Mouse (Mus musculus) heart, postnatal 25 days (tissue): ENCODE data around the gene Tspan1. TPM values are rescaled to one million over a fixed set of nuclear protein-coding genes. Genes with fewer than 3 reads are reported as not detected.

ENCODE experiments used
- DNase-seq: peaks from one replicate; pipeline ENCODE4 v3.0.0; 2022; ENCODE audit warnings: low spot score
- intact Hi-C: fragments of 180-260 bp; cut with DNase I; formaldehyde crosslinking; loops from one replicate; pipeline ENCODE4 v1.15.1; 2025
- total RNA-seq, 2 experiments: library from RNA; stranded (reverse); gene quantifications; 2 replicates each; pipeline ENCODE4 v1.2.3; 2021

Tspan1 gene
- not detected for total RNA-seq

DNA sequence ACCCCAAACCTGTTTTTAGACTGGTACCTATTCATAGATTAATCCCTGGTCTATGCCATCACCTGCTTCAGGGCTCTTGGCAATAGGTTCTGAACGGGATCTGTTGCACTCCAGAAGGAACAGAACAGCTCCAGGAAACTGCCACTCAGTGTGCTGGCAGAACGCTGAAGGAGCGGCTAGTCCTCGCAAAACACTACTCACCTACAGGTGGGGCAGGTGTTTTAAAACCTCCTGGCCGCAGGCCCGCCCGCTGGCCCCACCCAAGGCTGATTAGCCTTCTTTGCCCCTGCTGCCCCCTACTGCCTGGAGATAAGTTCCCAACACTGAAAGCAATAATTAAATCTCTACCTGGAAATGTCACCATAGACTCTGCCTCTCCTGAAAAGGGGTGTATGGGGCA is at the start of gene Tspan1:
Gene Tspan1 (minus strand): TSS at position 198 of the 400 bp plus-strand sequence.
- intact Hi-C loops = loop anchor here (2.0 to 5.0 kb wide), 3 partner anchors 80 to 155 kb away; no protein-coding TSS in a partner anchor
- DNase-seq = no peak

DNA sequence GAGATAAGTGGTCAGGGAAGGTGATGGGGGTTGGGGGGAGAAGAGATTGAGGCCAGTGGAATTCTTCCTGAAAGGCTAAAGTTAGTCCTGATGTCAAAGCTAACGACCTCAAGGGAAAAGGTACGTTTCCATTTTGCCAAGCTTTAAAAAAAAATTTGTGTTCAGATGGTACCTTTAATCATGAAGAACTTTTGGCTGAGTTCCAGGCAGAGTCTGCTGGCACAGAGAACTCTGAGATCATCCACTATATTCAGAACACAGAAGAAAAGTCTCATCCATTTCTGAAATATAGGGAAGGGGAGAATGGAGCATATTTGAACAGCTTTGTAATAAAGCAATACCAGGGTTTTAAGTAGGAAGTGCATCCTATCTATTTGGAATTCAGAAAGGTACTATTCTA is 49.6 kb upstream of the Tspan1 start:
- no peak for DNase-seq
- intact Hi-C loops = no loop called here

DNA sequence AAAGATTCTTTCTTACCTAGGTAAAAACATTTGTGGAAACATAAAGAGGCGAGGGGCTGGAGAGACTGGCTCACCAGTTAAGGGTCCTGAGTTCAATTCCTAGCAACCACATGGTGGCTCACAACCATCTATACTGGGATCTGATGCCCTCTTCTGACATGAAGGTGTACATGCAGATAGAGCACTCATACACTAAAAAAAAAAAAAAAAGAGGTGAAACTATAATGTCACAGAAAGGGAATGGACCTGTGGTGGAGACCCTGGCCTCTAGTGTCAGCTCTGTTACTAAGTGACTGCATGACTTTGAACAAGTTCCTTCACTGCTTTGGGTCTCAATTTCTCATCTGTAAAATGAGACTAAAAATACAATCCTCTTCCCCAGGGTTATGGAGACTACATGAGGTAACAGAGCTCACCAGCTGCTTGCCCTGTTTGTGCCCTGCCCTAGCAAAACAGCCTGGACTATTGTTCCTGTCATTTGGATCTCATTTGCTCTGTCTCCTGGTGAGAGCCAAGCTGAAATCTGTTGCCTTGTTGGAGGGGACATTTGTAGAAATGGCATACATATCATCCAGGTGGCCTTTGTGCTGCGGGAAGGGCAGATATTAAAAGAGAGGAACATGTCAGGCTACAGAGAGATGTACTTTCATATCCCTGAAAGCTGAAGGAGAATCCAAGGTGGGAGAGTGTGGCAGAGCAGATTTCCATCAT is 48.6 kb upstream of the Tspan1 start:
- no peak for DNase-seq
- intact Hi-C loops = no loop called here

DNA sequence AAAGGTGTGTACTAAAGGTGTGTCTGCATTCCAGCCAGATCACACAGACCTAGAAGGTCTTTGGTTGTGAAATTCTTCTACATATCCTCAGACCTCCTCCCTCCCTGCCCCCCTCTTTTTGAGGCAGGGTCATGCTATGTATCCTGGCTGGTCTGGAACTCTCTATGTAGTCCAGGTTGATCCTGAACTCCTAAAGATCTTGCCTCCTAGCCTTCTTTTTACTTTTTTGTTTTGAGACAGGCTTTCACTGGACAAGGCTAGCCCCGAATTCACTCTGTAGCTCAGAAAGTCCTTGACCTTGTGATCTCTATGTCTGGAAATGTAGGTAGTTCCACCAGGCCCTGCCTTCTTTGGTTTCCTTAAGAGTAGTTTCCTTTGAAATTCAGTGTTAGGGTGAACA is 41.5 kb upstream of the Tspan1 start:
- DNase-seq = no peak
- intact Hi-C loops = no loop called here

DNA sequence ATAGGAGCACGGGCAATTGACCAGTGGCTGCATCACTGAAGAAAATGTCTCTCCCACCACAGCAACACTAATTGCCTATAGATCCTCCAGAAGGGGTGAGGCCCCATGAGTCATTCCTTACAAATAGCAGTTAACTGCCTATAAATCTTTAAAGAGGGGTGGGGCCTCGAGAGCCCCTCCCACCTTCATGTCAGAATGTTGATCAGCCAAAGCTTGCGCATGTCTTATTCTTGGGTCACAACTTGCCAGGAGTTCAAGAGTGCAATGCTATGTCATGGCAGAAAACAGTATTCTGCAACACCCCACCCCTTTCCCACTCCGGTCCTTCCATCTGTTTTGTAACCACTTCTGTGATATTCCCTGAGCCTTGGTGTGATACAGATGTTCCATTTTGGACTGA is 39.1 kb upstream of the Tspan1 start:
- intact Hi-C loops = no loop called here
- DNase-seq = no peak

DNA sequence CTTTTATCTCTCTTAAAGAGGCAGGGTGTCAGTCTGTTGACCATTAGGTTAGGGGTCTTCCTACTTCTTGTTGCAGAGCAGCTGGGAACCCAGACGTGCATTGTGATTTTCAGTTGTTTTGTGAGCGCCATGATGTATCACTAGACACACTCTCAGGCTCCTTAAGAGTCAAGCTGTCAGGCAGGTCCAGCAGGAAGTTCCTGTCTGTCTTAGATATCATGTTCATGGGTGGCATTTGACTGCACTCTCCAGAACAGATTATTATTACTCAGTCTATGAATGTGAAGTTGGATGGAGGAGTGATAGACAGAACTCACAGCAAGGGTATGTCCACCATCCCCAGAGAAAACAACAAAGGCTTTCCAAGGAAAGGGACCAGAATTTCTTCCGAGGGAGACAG is 37.0 kb upstream of the Tspan1 start:
- DNase-seq = no peak
- intact Hi-C loops = no loop called here

DNA sequence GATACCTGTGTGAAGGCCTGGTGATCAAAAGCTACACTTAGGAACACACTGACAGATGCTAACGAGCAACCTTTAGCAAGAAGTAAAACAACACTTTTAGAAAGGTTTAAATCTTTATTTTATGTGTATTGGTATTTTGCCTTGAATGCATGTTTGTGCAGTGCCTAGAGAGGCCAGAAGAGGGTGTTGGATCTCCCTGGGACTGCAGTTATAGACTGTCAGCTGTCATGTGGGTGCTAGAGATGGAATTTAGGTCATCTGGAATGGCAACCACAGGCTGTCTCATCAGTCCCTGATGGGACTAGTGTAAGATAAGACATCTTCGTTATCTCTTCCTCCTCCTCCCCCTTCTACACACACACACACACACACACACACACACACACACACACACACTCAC is 31.0 kb upstream of the Tspan1 start:
- intact Hi-C loops = no loop called here
- DNase-seq = no peak

DNA sequence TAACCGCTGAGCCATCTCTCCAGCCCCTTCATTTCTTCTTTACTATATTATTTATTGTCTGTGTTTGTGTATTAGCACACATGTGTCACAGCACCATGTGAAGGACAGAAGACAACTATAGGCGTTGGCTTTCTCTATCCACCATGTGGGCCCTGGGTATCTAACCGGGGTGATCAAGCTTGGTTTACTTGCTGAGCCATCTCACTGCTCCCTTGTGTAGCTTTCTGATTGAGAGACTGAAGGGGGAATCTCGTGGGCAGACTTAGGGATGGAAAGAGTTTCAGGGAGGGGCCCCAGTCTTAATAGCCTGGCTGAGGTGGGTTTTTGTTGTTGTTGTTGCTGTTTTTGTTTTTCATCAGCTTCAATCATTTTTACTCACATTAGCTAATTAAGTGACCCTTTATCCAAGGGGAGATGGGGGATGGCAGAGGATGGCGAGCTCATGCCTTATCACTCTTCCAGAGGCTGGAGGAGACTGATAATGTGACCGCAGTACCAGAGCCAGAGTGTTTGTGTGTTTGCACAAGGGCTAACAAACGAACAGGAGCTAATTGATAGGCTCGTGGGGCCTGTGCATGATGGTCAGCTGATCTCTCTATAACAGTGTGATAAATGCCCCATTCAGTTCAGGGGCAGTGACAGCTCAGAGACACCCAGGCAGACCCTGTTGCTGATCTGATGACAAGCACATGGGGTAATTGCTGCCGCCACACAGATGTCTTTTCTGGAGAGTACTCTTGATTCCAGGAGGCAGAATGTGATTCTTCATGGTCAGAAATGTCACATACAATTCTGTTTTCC is 26.4 kb upstream of the Tspan1 start:
- DNase-seq = no peak
- intact Hi-C loops = no loop called here

DNA sequence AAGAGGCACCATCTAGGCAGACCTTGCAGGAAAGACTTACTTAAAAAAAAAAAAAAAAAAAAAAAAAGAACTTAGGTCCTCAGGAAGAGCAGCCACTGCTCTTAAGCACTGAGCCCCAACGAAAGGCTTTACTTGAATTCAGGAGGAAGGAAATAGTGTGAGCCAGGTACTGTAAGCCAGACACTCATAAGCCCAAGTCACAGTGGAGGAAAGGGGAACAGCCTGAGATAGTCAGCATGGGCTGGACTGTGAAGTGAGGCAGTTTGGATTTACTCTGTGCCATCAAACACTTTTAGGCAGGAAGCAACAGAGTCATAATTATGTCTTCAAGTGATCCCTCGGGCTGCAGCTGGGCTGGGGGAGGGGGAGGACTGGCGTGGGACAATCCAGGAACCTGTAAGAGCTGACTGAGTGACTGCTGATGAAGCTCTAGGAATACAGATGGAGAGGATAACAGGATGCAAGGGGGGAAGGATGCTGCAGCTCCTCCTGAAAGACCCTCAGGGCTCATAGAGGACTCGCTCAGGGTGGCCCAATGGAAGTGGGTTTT is 25.0 kb upstream of the Tspan1 start:
- intact Hi-C loops = no loop called here
- DNase-seq = no peak

DNA sequence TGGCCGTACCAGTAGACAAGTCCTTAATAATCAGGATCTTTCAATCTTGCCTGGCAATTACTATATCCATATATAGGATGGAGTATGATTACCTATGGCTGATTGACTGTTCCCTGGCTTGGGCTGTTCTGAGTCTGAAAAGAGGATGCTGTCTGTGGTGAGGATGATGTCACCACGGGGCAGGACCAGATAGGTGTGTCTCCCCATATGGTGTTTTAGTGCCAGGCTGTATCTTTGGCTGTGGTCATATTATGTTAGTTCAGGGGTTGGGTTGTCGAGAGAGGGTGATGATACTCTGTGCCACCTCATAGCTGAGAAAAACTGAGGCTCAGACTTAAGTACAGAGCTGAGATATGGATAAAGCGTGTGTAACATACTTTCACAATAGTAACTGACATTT is 17.7 kb upstream of the Tspan1 start:
- intact Hi-C loops = no loop called here
- DNase-seq = no peak

DNA sequence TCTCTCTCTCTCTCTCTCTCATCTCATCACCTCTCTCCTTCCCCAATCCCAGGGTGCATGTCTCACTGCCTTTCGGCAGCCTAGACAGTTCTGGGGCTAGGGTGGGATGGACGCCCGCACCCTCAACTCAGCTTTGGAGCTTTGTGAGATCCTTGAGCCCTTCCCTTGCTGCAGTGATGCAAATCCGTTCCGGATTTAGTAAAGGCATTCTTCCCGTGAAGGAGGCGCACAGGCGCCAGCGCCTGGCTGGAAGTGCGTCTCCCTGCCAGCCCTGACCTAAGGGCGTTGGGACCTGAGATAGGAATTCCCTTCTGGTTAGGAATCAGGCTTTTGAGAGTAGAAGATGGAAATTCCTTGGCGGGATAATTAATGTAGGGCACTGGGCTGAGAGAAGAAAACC is 15.3 kb upstream of the Tspan1 start:
- peak; percentile 24 for DNase-seq
- intact Hi-C loops = no loop called here

DNA sequence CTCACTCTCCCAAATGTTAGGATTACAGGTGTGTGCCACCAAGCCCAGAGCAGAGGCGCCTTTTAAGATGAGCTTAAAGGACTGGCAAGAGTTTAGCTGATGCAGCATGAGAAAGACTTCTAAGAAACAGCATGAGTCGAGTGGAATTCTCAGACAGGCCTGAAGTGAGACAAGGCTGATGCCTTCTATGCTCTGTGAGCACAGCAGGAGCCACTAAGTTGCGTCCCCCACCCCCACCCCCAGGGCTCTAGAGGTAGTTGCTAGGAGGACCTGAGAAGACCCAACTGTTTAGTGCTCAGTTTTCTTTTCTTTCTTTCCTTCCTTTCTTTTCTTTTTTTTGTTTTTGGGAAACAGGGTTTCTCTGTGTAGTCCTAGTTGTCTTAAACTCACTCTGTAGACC is 14.7 kb upstream of the Tspan1 start:
- DNase-seq = no peak
- intact Hi-C loops = no loop called here

DNA sequence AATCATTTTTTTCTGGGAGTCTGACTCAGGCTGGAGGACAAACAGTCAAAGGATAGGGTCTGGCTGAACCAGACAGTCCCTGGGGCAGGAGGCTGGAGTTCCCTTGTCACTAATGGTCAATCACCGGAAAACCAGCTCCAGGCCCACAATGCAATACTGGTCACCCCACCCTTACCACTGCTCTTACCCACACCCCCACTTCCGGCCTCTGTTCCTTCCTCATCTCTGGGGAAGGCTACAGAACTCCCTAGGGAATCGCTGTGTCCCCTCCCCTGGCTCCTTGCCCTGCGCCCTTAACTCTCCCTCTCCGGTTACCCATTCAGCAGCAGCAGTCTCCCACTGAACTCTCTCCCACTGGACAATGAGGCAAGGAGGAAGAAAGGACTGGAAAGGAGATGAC is 9.7 kb upstream of the Tspan1 start:
- peak; percentile 80 for DNase-seq
- intact Hi-C loops = loop anchor here (2.0 kb wide), 1 partner anchor 44 kb away; the partner anchor contains the start of gene Pik3r3

DNA sequence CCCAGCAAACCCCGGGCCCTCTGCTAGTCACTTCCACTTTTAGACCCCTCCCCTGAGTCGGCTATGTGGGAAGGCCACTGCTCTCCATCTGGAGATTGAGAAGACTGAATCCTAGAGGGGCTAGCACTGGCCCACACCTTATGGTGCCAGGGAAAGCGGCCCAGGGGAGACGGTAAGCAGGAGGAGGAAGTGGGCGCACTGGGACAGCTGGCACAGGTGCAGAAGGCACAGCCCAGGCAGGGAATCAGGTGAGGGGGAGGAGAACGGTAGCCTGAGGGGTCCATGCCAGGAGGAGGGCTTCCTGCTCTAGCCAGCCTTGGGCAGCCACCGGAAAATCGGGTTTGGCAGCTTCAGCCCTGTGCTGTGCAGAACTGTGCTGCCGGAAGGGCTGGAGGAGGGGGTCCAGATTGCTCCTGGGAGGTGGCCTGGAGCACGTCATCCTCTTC is 9.2 kb upstream of the Tspan1 start:
- DNase-seq = peak; percentile 65
- intact Hi-C loops = loop anchor here (2.0 kb wide), 1 partner anchor 44 kb away; the partner anchor contains the start of gene Pik3r3

DNA sequence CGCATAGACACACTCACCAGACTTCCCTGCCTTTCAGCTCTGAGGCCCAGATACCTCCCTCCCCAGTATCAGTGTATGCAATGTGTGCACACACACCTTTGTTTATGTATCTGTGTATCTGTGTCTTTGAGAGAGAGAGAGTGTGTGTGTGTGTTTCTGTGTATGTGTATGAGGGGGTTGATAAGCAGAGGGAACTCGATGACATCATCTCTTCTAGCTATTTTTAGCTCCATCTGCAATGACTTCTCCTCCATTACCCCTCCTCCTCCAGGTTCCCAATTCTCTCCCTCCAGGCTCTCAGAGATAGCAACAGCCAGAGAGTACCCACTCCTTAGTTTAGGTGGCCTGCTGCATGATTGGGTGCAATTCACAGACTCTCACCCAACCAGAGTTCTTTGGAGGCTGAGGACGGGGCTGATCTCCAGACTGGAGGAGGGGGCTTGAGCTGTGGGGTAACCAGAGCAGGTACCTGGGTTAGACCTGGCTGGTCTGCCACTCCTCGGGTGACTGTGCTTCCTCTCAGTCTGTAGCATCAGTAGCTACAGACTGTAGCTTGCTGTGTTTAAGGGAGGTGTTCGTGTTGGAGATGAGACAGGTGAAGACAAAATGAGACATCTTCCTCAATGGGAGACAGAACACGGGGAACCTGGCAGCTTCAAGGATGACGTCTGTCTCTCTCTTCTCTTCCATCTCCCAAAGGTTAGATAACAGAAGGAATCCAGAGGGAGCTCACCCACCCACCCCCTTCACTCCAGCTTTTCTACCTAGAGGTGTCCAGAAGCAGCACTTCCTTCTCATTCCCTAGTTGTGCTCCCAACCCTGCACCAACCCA is 8.5 kb upstream of the Tspan1 start:
- no peak for DNase-seq
- intact Hi-C loops = loop anchor here (2.0 kb wide), 1 partner anchor 45 kb away; the partner anchor contains the start of gene Pik3r3

DNA sequence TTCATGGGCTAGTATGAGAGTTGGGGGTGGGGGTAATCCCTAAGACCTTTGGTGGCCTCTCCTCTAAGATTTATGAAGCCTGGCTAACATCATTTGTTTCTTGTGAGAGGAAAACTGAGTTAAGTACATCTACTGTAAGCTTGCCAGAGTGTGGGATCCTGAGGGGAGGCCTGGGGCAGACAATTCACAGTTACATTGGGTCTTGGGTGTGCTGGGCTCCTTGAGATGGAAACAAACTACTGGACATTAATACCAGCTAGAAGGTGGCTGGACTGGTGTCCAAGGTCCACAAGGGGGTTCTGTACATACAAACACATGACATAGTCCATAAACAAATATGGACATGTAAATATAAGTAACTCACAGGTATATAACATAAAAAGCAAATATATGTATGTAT is 7.7 kb upstream of the Tspan1 start:
- no peak for DNase-seq
- intact Hi-C loops = no loop called here

DNA sequence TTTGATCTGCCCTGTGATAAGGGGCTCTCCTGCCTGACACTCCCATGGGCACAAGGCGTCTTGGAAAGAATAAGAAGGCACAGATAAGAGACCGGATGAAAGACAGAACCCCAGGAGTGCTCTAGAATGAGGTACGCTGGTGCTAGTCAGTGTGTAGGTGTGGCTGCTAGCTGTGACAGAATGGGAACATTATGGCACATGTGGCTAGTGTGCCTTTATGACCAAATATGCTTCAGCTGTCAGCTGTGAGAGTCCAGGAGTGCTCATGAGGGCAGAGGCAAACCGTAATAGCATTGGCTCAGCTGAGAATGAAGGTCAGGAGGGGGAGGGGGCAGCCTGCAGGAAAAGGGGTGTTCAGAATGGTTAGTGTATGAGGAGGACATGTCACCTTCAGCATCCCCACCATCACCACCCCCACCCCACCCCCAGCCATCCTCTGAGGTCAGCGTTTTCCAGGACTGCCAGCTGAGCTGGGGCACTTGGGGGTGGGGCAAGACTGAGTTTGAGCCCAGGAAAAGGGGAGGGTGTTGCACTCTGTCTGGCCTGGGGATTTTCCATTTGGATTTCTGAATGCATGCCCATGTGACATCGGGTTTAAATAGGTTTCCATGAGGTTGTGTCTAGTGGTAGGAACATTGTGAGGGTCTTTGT is 7.2 kb upstream of the Tspan1 start:
- intact Hi-C loops = loop anchor here (5.0 kb wide), 1 partner anchor 273 kb away; no protein-coding TSS in a partner anchor

DNA sequence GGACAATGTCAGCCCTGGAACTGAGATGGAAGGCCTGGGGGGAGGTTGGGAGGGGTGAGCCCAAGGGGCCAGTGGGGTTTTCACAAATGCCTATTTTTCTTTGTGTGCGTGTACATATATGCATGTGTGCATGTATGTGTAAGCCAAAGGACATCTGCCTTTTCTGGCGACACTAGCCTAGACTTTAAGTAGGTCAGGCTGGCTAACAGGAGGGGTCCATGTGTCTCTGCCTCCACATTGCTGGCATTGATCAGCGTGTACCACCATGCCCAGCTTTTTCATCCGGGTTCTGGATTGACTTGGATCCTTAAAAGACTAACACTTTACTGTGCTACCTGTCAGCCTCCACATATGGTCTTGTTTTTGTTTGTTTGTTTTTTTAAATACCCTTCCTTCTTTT is 6.4 kb upstream of the Tspan1 start:
- intact Hi-C loops = loop anchor here (5.0 kb wide), 1 partner anchor 274 kb away; no protein-coding TSS in a partner anchor
- DNase-seq = no peak

More for the DNA sequence above, 7.2 kb upstream of the Tspan1 start:
- DNase-seq = no peak

DNA sequence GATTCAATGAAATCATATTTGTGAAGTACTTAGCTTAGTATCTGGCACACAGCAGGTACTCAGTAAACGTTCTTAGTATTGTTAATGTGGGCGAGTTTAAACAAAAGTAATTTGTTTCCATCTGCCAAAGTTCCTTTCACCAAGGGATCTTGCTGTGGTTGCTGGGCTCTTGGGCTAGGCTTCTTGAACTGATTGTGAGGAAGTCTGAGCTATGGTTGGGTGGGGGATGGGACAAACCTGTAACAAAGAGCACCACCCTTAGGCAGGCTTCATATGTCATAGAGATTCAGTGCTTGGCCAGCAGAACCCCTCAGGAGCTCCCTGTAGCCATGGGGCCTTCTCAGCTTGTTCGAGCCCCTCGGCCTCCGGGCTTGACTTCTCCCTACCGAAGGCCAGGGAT is 5.7 kb upstream of the Tspan1 start, which contains the start of the genes 1700042G07Rik and Gm49337:
Gene 1700042G07Rik (plus strand): TSS at position 301 of the 400 bp plus-strand sequence.
Gene Gm49337 (plus strand): TSS at position 313 of the 400 bp plus-strand sequence.
- intact Hi-C loops = loop anchor here (5.0 kb wide), 1 partner anchor 274 kb away; no protein-coding TSS in a partner anchor
- DNase-seq = no peak
